Mouse (Mus musculus) forebrain, embryonic 15.5 days (tissue): ENCODE data around the gene Gm8011. TPM values are rescaled to one million over a fixed set of nuclear protein-coding genes. Genes with fewer than 3 reads are reported as not detected.
"Not testable (repeated sequence)": the region's sequence is repeated elsewhere in the genome, so short reads cannot be mapped to it uniquely, and the experiment has no call there.

Experiments
- ATAC-seq: fragments of 200-750 bp; cut with Nextera tagmentation; replicated peaks from 2 replicates; pipeline ENCODE4 v1.8.0; 2017; ENCODE audit warnings: mild to moderate bottlenecking, moderate TSS enrichment, moderate library complexity
- H3K27ac ChIP-seq: fragments of 300-500 bp; sonication (generic); replicated peaks from 2 replicates; pipeline ENCODE4 v1.5.1; 2015; ENCODE audit warnings: mild to moderate bottlenecking, inconsistent platforms
- H3K27me3 ChIP-seq: fragments of 300-500 bp; sonication (generic); 2 replicates; pipeline ENCODE4 v1.6.1; 2015; ENCODE audit warnings: inconsistent platforms
- H3K36me3 ChIP-seq: fragments of 300-500 bp; sonication (generic); 2 replicates; pipeline ENCODE4 v1.6.1; 2015; ENCODE audit warnings: mild to moderate bottlenecking, inconsistent platforms
- H3K4me1 ChIP-seq: fragments of 300-500 bp; sonication (generic); 2 replicates; pipeline ENCODE4 v1.6.1; 2015; ENCODE audit warnings: inconsistent platforms
- H3K4me2 ChIP-seq: fragments of 300-500 bp; sonication (generic); replicated peaks from 2 replicates; pipeline ENCODE4 v1.6.1; 2015; ENCODE audit warnings: mild to moderate bottlenecking, inconsistent platforms
- H3K4me3 ChIP-seq: fragments of 300-500 bp; sonication (generic); 2 replicates; pipeline ENCODE4 v1.5.1; 2015; ENCODE audit warnings: mild to moderate bottlenecking, inconsistent platforms
- H3K9ac ChIP-seq: fragments of 300-500 bp; sonication (generic); replicated peaks from 2 replicates; pipeline ENCODE4 v1.6.1; 2015; ENCODE audit warnings: mild to moderate bottlenecking, inconsistent platforms
- H3K9me3 ChIP-seq: fragments of 300-500 bp; sonication (generic); 2 replicates; pipeline ENCODE4 v1.6.1; 2016; ENCODE audit warnings: inconsistent platforms
- WGBS: fragments of 180-500 bp; shearing (Covaris S2); methylation state at CpG from one replicate; pipeline ENCODE4 v1.1.7; 2015; ENCODE audit warnings: mixed read lengths; 5-methylcytosine and 5-hydroxymethylcytosine counted together
- polyA plus RNA-seq: library from polyadenylated mRNA; unstranded; fragments of >200 nt; fragmentation: Nextera tagmentation; extraction: Ambion mirVana; gene quantifications from 2 replicates; pipeline ENCODE4 v1.2.1, GENCODE M21; 2015

Gene Gm8011
- not detected in 2 replicates for polyA plus RNA-seq

DNA sequence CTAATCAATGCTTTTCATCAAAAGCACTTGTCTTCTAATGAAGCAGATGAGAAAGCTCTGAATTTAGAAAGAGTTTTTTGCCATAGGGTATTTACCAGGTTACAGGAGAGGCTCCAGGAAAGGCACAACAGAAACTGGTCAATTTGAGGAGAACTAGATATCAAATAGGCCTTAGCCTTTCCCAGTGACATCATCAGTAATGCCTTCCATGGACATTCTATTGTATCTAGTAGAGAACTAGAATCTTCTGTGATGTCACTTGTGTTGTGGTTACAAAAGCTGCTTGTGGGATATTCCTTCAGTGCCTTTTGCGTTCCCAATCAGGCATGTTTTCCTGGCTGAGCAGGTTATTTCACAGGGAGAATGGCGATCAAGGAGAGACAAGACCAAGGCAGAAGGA, at the start of gene Gm8011:
Gene Gm8011, plus strand, starts transcription at position 301 of the 400 bp plus-strand sequence.
- ATAC-seq, H3K27ac ChIP-seq, H3K9ac ChIP-seq, H3K36me3 ChIP-seq, H3K9me3 ChIP-seq, H3K4me2 ChIP-seq, H3K4me1 ChIP-seq, H3K4me3 ChIP-seq, H3K27me3 ChIP-seq: not testable (repeated sequence)
- 62% methylated on average over 2 of the region's 2 CpGs for WGBS

DNA sequence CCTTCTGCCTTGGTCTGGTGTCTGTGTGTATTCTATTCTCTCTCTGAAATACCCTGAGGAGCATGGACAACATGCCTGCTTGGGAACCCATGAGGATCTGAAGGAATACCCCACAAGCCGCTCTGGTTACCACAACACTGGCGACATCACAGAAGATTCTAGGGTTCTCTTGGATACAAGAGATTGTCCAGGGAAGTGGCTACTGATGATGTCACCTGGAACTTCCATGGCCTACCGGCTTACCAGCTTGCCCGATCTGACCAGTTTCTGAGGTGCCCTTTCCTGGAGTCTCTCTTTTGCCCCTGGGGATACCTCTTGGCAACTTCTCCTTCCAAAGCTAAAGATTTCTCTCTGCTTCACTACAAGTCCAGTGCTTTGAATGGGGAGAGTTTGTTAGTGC, 24.1 kb upstream of the Gm8011 start, which contains the start of gene Gm8005:
Gene Gm8005, minus strand, starts transcription at position 101 of the 400 bp plus-strand sequence.
- not testable (repeated sequence) for H3K4me1 ChIP-seq, H3K4me2 ChIP-seq, H3K4me3 ChIP-seq, H3K27me3 ChIP-seq, H3K27ac ChIP-seq, ATAC-seq, H3K36me3 ChIP-seq, H3K9ac ChIP-seq, H3K9me3 ChIP-seq
- WGBS = 92% methylated on average over 2 of the region's 4 CpGs

DNA sequence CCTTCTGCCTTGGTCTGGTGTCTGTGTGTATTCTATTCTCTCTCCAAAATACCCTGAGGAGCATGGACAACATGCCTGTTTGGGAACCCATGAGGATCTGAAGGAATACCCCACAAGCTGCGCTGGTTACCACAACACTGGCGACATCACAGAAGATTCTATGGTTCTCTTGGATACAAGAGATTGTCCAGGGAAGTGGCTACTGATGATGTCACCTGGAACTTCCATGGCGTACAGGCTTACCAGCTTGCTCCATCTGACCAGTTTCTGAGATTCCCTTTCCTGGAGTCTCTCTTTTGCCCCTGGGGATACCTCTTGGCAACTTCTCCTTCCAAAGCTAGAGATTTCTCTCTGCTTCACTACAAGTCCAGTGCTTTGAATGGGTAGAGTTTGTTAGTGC, 38.6 kb downstream of the Gm8011 start, which contains the start of gene Gm8020:
Gene Gm8020, minus strand, starts transcription at position 101 of the 400 bp plus-strand sequence.
- H3K27ac ChIP-seq, H3K4me2 ChIP-seq, H3K27me3 ChIP-seq, H3K9me3 ChIP-seq, H3K9ac ChIP-seq, H3K36me3 ChIP-seq, ATAC-seq, H3K4me1 ChIP-seq, H3K4me3 ChIP-seq: not testable (repeated sequence)
- 92% methylated on average over 2 of the region's 3 CpGs for WGBS

Other genes starting within 250 kb of the Gm8011 start
- gene Gm17026, start 203.8 kb upstream of the Gm8011 start, polyA plus RNA-seq = not detected in 2 replicates
- gene Gm9611, start 166.5 kb upstream of the Gm8011 start, polyA plus RNA-seq = not detected in 2 replicates
- not detected in 2 replicates for gene Gm7995, start 153.7 kb upstream of the Gm8011 start, polyA plus RNA-seq
- gene Gm8005, start 24.2 kb upstream of the Gm8011 start, polyA plus RNA-seq = not detected in 2 replicates
- gene Gm8020, start 38.5 kb downstream of the Gm8011 start, polyA plus RNA-seq = not detected in 2 replicates
- gene Gm8024, start 60.4 kb downstream of the Gm8011 start, polyA plus RNA-seq = not detected in 2 replicates
- not detected in 2 replicates for gene Gm17124, start 136.0 kb downstream of the Gm8011 start, polyA plus RNA-seq
- not detected in 2 replicates for gene Gm3633, start 178.0 kb downstream of the Gm8011 start, polyA plus RNA-seq
- not detected in 2 replicates for gene Gm10378, start 192.1 kb downstream of the Gm8011 start, polyA plus RNA-seq